Mouse (Mus musculus) G1E (cell line): ENCODE results near the gene Mvp. TPM values are rescaled to one million over a fixed set of nuclear protein-coding genes. Genes with fewer than 3 reads are reported as not detected.

Experiments used
- ATAC-seq: 2 replicates; pipeline ENCODE4 v1.8.0; 2016; ENCODE audit warnings: mild to moderate bottlenecking; ENCODE audit not compliant: insufficient number of reproducible peaks, poor library complexity, low FRiP score, severe bottlenecking; ENCODE audit errors: extremely low read depth
- DNase-seq: peaks from one replicate; pipeline ENCODE4 v3.0.0; 2012; ENCODE audit warnings: low spot score
- H3K27me3 ChIP-seq: 2 replicates; pipeline ENCODE4 v1.6.1; 2012; ENCODE audit warnings: mild to moderate bottlenecking, low read length, inconsistent platforms; ENCODE audit not compliant: insufficient read depth
- H3K36me3 ChIP-seq: replicated peaks from 2 replicates; pipeline ENCODE3; 2012; ENCODE audit warnings: mild to moderate bottlenecking, inconsistent platforms
- H3K4me1 ChIP-seq: 2 replicates; pipeline ENCODE4 v1.6.1; 2012; ENCODE audit warnings: low read depth, low read length, inconsistent platforms, mixed read lengths; ENCODE audit not compliant: insufficient read depth
- H3K4me3 ChIP-seq: 2 replicates; pipeline ENCODE4 v1.5.1; 2012; ENCODE audit warnings: low read depth, mild to moderate bottlenecking, inconsistent platforms, low read length, moderate library complexity, mixed read lengths
- H3K9me3 ChIP-seq: replicated peaks from 2 replicates; pipeline ENCODE4 v1.6.1; 2012; ENCODE audit warnings: inconsistent platforms
- CTCF ChIP-seq: IDR thresholded peaks from 2 replicates; pipeline ENCODE4 v1.5.1; 2012; ENCODE audit warnings: low read depth, low read length, inconsistent platforms, mixed read lengths
- GATA1 ChIP-seq: IDR thresholded peaks from 2 replicates; pipeline ENCODE4 v1.6.1; 2012; ENCODE audit warnings: borderline replicate concordance, low read length, inconsistent platforms, mixed read lengths
- GATA2 ChIP-seq: IDR thresholded peaks from 2 replicates; pipeline ENCODE4 v1.6.1; 2012; ENCODE audit warnings: low read depth, low read length, inconsistent platforms, borderline replicate concordance
- POLR2AphosphoS5 ChIP-seq: IDR thresholded peaks from 2 replicates; pipeline ENCODE4 v1.6.1; 2012; ENCODE audit warnings: low read depth, low read length, inconsistent platforms; ENCODE audit not compliant: insufficient replicate concordance
- TAL1 ChIP-seq: conservative IDR thresholded peaks from 2 replicates; pipeline ENCODE4 v1.6.1; 2012; ENCODE audit warnings: low read depth, low read length, inconsistent platforms, mixed read lengths
- polyA plus RNA-seq: library from polyadenylated mRNA; stranded (reverse); fragments of >175 nt; gene quantifications from 2 replicates; pipeline ENCODE4 v1.2.3, GENCODE M21; 2012
- total RNA-seq, 2 experiments: library from RNA; stranded (forward) in 1 of 2; stranded (reverse) in 1 of 2; fragments of 200-1000 nt in 1 of 2; fragments of >200 nt in 1 of 2; fragmentation: Nextera tagmentation in 1 of 2; gene quantifications; 2 replicates each; pipeline ENCODE4 v1.2.3; 2014 to 2017

The Mvp gene
- total RNA-seq (2014; fragmentation: Nextera tagmentation) = 5.9 and 10.6 TPM in 2 replicates
- 22.8 and 28.0 TPM in 2 replicates for total RNA-seq (2017)
- polyA plus RNA-seq = 13.7 and 13.9 TPM in 2 replicates

DNA sequence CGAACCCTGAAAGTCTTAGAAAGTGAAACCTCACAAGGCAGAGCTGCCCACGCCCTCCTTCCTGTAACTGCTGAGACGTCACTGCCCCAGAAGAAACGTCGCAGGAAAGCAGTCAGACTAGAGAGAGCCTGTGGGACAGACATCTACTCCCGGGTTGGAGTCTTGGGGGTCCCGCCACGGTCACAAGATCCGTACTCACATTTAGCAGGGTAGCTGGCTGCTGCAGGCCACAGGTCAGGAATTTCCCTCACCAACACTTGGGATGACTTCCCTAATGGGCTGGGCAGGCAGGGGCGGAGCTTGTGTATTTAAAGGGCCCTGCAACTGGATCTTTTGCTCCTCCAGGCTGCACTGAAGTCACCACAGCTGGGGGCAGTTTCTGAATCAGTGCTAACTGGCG is at the start of gene Mvp:
Gene Mvp, minus strand, starts transcription at position 302 of the 400 bp plus-strand sequence.
- no peaks in the 10 kb centered on the region for H3K27me3 ChIP-seq

DNA sequence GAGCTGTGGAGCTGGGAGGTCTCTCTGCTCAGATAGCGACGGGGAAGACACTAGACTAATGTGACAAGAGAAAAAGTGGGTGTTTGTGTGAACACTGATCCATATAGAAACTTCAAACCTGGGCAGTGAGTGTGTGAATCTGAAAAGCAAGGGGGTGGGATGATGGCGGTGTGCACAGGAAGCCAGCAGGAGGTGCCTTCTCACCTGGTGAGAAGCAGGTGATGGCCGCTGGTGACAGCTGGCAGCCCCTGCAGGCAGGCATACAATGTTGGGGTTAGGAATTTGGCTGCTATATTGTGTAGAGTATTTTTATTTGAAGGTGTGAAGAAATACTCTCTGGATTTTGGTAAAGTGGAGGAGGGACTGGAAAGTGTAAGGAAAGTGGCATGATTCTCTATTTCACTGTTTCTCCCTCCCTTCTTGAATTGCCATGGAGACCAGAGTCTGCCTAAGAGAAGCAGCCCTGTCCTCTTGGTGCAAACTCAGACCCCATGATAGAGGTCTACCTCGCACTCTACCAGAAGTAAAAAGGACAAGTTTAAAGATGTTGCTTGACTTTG is 40.7 kb upstream of the Mvp start:
- DNase-seq (no peak), ATAC-seq (no peak)
- peaks cover 70% of the 10 kb centered on the region for H3K27me3 ChIP-seq
- no peaks in the 10 kb centered on the region for H3K36me3 ChIP-seq
- H3K4me3 ChIP-seq = no peak overlapping the region
- no peaks in the 10 kb centered on the region for H3K9me3 ChIP-seq
- no peak for TF ChIP-seq GATA2
- H3K4me1 ChIP-seq = peaks cover 6% of the 10 kb centered on the region; the same call in 1 of the 2 replicates

More for the DNA sequence above, at the start of gene Mvp:
- no peak for ATAC-seq
- no peaks in the 10 kb centered on the region for H3K9me3 ChIP-seq
- peaks cover 75% of the 10 kb centered on the region for H3K36me3 ChIP-seq
- H3K4me3 ChIP-seq = peak within 1 kb of the TSS; percentile 73
- no peak for DNase-seq
- peaks cover 86% of the 10 kb centered on the region for H3K4me1 ChIP-seq
- TF ChIP-seq POLR2AphosphoS5 (no peak), GATA2 (no peak)

DNA sequence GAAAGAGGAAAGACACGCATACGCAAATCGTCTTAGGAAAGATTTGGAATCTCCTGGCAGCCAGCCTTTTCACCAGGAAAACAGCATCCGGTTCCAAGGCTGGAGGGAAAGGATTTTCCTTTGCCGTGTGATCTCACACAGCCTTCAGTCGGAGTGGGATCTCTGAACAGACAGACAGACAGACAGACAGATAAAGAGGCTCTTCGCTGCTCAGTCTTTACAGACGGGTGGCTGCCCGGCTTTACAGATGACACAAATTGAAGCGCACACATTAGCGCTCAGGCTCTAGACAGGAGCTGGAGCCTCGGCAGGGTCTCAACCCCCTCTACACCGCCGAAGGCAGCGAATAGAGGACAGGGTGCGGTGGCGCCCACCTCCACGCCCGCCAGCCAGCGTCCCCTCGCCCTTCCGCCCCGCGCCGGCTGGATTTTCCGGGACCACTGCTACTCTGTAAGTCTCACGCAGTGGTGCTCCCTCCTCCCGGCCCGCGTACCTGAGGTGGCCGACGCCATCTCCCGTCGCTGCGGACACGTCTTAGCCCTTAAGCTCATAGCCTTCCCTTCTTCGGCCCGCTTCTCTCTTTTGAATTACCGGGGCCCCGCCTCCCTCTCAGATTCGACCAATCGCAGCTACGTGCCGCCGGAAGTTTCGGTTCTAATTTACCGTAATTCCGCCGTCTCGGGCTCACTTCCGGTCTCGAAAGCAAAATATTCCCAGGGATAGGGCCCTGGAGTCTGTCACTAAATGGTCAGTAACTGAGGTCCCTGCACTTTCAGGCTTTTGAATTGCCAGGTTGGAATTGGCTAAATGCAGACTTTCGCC is 27.6 kb upstream of the Mvp start, which contains the start of gene Kif22:
Gene Kif22, minus strand, starts transcription at position 621 of the 822 bp plus-strand sequence.
- Histone ChIP-seq H3K9me3 (no peaks in the 10 kb centered on the region), H3K36me3 (peaks cover 33% of the 10 kb centered on the region), H3K4me1 (peaks cover 35% of the 10 kb centered on the region), H3K4me3 (peak within 1 kb of the TSS; percentile 100), H3K27me3 (no peaks in the 10 kb centered on the region)
- no peak for TF ChIP-seq GATA2
- TF ChIP-seq GATA1 = no peak
- TF ChIP-seq TAL1 = no peak
- TF ChIP-seq CTCF = no peak
- no peak for TF ChIP-seq POLR2AphosphoS5
- ATAC-seq = peak; percentile 73
- peak; percentile 81 for DNase-seq

DNA sequence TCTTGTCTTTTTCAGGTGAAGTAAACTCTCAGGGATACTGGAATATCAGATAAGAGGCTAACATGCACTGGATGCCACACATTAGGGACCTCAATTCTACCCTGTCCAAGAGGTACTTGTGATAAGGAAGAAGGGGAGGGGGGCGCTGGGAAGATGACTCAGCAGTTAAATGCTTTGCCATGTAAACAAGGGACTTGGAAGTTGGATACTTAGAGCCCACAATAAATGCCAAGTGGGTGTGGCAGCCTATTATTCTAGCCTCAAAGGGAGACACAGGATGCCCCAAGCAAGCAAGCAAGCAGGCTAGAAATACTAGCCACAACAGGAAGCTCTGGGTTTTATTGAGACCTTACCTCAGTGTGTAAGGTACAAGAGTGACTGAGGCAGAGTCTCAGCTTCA is 16.8 kb upstream of the Mvp start:
- peaks cover 87% of the 10 kb centered on the region for H3K36me3 ChIP-seq
- DNase-seq (no peak), ATAC-seq (no peak)
- no peak overlapping the region for H3K4me3 ChIP-seq
- no peaks in the 10 kb centered on the region for H3K27me3 ChIP-seq
- H3K4me1 ChIP-seq = peaks cover 64% of the 10 kb centered on the region
- TF ChIP-seq GATA2 = no peak
- no peak for TF ChIP-seq GATA1
- no peak for TF ChIP-seq TAL1
- no peak for TF ChIP-seq CTCF
- no peak for TF ChIP-seq POLR2AphosphoS5
- no peaks in the 10 kb centered on the region for H3K9me3 ChIP-seq

DNA sequence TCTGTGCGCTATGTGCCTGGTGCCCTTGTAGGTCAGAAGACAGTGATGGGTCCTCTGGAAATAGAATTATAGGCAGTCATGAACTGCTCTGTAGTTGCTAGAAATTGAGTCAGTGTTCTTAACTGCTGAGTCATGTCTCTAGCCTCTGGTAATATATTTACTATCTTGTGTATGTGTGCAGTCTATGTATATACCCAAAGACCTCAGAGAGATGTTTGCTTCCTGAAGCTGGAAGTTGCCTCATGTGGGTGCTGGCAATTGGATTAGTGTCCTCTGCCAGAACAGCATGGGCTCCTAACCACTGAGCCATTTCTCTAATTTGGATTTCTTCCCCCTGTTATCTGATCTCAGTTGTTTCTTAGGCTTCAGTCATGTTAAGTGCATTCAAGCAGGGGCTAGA is 15.8 kb upstream of the Mvp start:
- peaks cover 82% of the 10 kb centered on the region for H3K36me3 ChIP-seq
- H3K4me3 ChIP-seq = no peak overlapping the region
- TF ChIP-seq GATA2 (no peak), POLR2AphosphoS5 (no peak), CTCF (no peak), GATA1 (no peak), TAL1 (no peak)
- H3K27me3 ChIP-seq = no peaks in the 10 kb centered on the region
- ATAC-seq (no peak), DNase-seq (no peak)
- peaks cover 62% of the 10 kb centered on the region for H3K4me1 ChIP-seq
- H3K9me3 ChIP-seq = no peaks in the 10 kb centered on the region

DNA sequence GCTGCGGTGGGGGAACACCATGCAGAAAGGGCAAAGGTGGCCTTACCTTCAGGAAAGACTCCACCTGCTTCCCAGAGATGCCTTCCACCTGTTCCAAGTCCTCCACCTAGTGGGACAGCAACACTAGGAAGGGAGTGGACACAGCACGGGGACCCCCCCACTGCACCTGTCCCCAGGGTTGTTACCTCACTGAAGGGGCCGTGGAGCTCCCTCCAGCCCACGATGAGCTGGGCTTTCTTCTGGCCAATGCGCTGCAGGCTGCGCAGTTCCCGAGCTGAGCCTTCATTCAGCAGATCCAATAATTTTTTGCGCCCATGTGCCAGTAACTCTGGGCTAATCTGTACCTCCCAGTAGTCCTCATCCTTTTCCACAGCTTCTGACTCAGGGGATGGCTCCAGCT is 13.5 kb upstream of the Mvp start:
- Histone ChIP-seq H3K36me3 (peaks cover 82% of the 10 kb centered on the region), H3K27me3 (no peaks in the 10 kb centered on the region), H3K9me3 (no peaks in the 10 kb centered on the region), H3K4me1 (peaks cover 74% of the 10 kb centered on the region), H3K4me3 (peak overlapping the region; percentile 77)
- DNase-seq = no peak
- TF ChIP-seq GATA2 (no peak), TAL1 (no peak), CTCF (no peak), GATA1 (no peak), POLR2AphosphoS5 (peak; percentile 15; the same call in 1 of the 2 replicates)
- ATAC-seq = no peak
